Mouse (Mus musculus) forebrain, embryonic 16.5 days (tissue): ENCODE measurements around the gene Rpl19. TPM values are rescaled to one million over a fixed set of nuclear protein-coding genes. Genes with fewer than 3 reads are reported as not detected.
A peak's percentile ranks its signal among the peaks of the same experiment; 100 is the strongest.

Experiments used
- ATAC-seq: fragments of 200-750 bp; cut with Nextera tagmentation; 2 replicates; pipeline ENCODE4 v1.8.0; 2017; ENCODE audit warnings: mild to moderate bottlenecking, moderate library complexity
- H3K27ac ChIP-seq: fragments of 300-500 bp; sonication (generic); 2 replicates; pipeline ENCODE4 v1.5.1; 2014; ENCODE audit warnings: low read length, control low read depth
- H3K27me3 ChIP-seq: fragments of 300-500 bp; sonication (generic); replicated peaks from 2 replicates; pipeline ENCODE4 v1.6.1; 2014; ENCODE audit warnings: low read length; ENCODE audit not compliant: control insufficient read depth, insufficient read depth
- H3K36me3 ChIP-seq: fragments of 300-500 bp; sonication (generic); 2 replicates; pipeline ENCODE4 v1.6.1; 2014; ENCODE audit not compliant: control insufficient read depth, insufficient read depth
- H3K4me1 ChIP-seq: fragments of 300-500 bp; sonication (generic); replicated peaks from 2 replicates; pipeline ENCODE4 v1.6.1; 2014; ENCODE audit warnings: low read length; ENCODE audit not compliant: control insufficient read depth, insufficient read depth
- H3K4me2 ChIP-seq: fragments of 300-500 bp; sonication (generic); 2 replicates; pipeline ENCODE4 v1.6.1; 2014; ENCODE audit warnings: mild to moderate bottlenecking, low read length, control low read depth
- H3K4me3 ChIP-seq: fragments of 300-500 bp; sonication (generic); replicated peaks from 2 replicates; pipeline ENCODE4 v1.5.1; 2014; ENCODE audit warnings: mild to moderate bottlenecking, low read length, control low read depth
- H3K9ac ChIP-seq: fragments of 300-500 bp; sonication (generic); replicated peaks from 2 replicates; pipeline ENCODE4 v1.6.1; 2014; ENCODE audit warnings: low read depth, low read length, control low read depth
- H3K9me3 ChIP-seq: fragments of 300-500 bp; sonication (generic); 2 replicates; pipeline ENCODE4 v1.6.1; 2016; ENCODE audit warnings: low read length; ENCODE audit not compliant: control insufficient read depth
- WGBS: fragments of 180-500 bp; shearing (Covaris S2); extraction: QIAGEN DNeasy Blood & Tissue Kit; methylation state at CpG from one replicate; pipeline ENCODE4 v1.1.7; 2014; 5-methylcytosine and 5-hydroxymethylcytosine counted together
- polyA plus RNA-seq: library from polyadenylated mRNA; unstranded; fragments of >200 nt; fragmentation: Nextera tagmentation; extraction: Ambion mirVana; gene quantifications from 2 replicates; pipeline ENCODE4 v1.2.1, GENCODE M21; 2015

The Rpl19 gene
- polyA plus RNA-seq, 1 experiment from 2014 or later: 659 TPM

DNA sequence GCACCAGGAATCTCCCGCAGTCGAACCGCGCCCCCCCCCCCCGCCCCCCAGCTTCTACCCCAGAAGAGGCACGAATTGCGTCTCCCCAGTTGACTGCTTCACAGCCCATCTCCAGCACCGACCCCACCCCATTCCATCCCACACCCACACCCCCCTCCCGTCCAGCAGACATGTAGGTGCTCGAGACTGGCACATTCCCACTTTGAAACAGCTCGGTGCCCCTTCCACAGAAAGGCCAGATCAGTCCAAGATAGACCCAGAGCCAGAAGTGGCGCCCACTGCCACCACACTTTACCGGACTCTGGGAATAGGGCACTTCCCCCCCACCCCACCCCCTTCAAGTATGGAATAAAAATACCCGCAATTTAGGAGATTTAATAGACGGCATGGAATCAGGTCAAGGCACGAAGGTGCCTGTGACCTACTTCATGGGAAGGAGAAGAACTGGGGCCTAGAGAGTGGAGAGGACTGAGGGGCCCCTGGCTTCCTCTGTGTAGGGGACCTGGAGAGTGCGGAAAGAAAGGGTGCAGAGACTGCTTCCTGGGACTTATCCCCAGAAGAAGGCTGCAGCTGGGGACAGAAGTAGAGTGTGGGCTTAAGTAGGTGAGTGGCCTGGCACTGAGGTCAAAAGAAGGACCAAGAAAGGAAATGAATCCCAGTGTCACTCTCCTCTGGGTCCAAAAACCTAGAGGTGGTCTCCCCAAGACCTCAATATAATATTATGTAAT, 39.6 kb upstream of the Rpl19 start:
- peak overlapping the region; percentile 60 for H3K9ac ChIP-seq

DNA sequence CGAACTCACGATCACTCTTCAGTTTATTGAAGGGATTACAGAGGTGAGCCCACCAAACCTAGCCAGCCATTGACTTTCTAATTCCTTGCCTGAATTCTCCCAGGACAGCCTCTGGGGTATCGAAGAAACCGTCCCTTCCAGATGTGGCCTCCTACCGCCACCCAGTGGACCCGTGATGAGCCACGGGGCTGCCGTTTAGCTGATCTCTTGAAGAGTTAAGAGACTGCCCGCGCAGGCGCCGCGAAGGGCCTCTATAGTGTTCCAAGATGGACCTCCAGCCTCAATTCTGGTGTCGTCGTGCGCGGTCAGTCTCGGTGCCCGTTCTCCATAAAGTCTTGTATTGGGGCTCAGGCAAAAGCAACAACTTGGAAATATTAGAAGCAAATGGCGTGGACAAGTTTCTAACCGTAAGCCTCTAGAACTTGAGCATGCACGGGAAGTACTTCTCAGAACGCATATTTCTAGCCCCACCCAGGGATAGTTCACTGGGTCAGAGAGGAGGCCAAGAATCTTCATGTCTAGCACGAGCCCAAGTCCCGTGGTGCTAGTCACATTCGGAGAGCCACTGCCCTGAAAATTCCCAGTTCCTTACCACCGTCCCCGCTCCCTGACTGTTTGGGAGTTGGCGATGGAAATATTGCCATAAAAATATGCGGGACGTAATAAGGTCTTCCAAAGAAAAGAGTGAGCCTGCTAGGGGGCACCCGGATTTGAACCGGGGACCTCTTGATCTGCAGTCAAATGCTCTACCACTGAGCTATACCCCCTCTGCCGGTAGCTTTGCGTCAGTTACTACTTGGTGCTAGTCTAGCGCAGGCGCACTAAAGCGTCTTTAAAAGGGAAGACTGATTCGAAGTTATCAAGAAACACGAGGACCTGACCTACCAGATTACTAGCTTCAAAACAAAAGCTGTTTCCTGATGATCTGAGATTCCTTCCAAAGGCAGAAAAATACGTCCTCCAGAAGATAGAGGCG, 38.7 kb upstream of the Rpl19 start:
- peak; percentile 77 for ATAC-seq
- H3K36me3 ChIP-seq: no peaks in the 10 kb centered on the region
- H3K9me3 ChIP-seq: no peaks in the 10 kb centered on the region
- WGBS: under 1% methylated on average over 42 of the region's 42 CpGs
- peaks cover 20% of the 10 kb centered on the region for H3K27me3 ChIP-seq
- H3K4me1 ChIP-seq: peaks cover 22% of the 10 kb centered on the region
- H3K4me3 ChIP-seq: peak overlapping the region; percentile 100
- H3K4me2 ChIP-seq: peak overlapping the region; percentile 70
- H3K9ac ChIP-seq: peak overlapping the region; percentile 72
- peak overlapping the region; percentile 90 for H3K27ac ChIP-seq

More for the DNA sequence above, 39.6 kb upstream of the Rpl19 start:
- no peak for ATAC-seq
- Histone ChIP-seq H3K9me3 (no peaks in the 10 kb centered on the region), H3K27me3 (peaks cover 20% of the 10 kb centered on the region), H3K4me3 (peak overlapping the region; percentile 100), H3K4me1 (peaks cover 22% of the 10 kb centered on the region), H3K4me2 (peak overlapping the region; percentile 76), H3K36me3 (no peaks in the 10 kb centered on the region), H3K27ac (no peak overlapping the region)
- WGBS: 23% methylated on average over 17 of the region's 17 CpGs

DNA sequence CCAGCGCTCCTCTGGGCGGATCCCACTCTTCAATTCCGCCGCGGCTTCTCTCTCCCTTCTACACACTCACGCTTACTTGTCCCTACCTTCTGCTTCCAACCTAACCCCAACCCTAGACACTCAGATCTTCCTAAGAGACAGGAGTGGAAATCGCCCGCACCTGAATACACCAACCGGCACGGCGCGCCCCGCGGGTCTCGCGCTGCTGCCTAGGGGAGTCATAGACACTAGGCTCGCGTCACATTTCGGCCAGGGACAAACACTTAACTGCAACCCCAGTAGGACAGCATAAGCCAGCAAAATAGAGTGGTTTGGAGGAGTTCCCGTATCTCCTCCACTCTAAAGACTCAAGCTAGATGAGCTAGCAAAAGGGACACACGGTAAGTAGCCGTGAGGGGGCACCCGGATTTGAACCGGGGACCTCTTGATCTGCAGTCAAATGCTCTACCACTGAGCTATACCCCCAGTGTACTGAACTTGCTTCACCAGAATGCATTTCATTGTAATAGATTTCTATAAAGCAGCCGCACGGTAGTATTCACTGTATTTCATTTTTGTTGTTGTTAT, 37.9 kb upstream of the Rpl19 start:
- H3K4me1 ChIP-seq: peaks cover 22% of the 10 kb centered on the region
- H3K36me3 ChIP-seq: no peaks in the 10 kb centered on the region
- H3K27me3 ChIP-seq: peaks cover 20% of the 10 kb centered on the region
- H3K9me3 ChIP-seq: no peaks in the 10 kb centered on the region
- peak; percentile 90 for ATAC-seq
- peak overlapping the region; percentile 70 for H3K4me2 ChIP-seq
- H3K4me3 ChIP-seq: peak overlapping the region; percentile 100
- peak overlapping the region; percentile 72 for H3K9ac ChIP-seq
- under 1% methylated on average over 26 of the region's 26 CpGs for WGBS
- H3K27ac ChIP-seq: peak overlapping the region; percentile 90

DNA sequence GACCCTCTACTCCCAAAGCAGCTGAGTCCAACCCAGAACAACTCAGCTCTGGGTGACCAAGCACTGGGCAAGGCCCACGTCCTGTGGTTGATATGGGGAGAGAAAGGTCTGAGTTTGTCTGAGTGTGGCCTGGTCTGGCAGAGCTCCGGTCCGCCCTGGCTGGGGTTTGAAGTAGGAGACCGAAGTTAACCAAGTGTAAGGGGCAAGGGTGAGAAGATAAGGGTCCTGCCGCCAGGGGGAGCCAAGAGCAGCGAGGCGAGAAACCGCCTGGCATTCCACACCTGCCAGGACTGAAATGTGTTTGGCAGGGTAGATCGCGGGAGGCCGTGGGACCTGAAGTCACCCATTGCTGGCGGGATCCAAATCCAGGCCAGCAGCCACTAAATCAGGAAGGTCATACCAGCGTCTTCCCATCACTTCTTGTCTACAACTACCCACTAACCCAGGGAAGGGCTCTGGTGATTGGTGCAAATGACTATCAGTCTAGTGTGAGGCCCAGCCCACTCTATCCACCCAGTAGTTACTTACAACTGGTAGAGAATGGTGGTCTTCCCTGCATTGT, 31.9 kb upstream of the Rpl19 start:
- Histone ChIP-seq H3K36me3 (no peaks in the 10 kb centered on the region), H3K27ac (no peak overlapping the region), H3K4me1 (peaks cover 21% of the 10 kb centered on the region), H3K4me2 (peak overlapping the region; percentile 80), H3K9me3 (no peaks in the 10 kb centered on the region), H3K4me3 (peak overlapping the region; percentile 46), H3K27me3 (no peaks in the 10 kb centered on the region), H3K9ac (peak overlapping the region; percentile 52)
- peak; percentile 64 for ATAC-seq
- 7% methylated on average over 13 of the region's 13 CpGs for WGBS

DNA sequence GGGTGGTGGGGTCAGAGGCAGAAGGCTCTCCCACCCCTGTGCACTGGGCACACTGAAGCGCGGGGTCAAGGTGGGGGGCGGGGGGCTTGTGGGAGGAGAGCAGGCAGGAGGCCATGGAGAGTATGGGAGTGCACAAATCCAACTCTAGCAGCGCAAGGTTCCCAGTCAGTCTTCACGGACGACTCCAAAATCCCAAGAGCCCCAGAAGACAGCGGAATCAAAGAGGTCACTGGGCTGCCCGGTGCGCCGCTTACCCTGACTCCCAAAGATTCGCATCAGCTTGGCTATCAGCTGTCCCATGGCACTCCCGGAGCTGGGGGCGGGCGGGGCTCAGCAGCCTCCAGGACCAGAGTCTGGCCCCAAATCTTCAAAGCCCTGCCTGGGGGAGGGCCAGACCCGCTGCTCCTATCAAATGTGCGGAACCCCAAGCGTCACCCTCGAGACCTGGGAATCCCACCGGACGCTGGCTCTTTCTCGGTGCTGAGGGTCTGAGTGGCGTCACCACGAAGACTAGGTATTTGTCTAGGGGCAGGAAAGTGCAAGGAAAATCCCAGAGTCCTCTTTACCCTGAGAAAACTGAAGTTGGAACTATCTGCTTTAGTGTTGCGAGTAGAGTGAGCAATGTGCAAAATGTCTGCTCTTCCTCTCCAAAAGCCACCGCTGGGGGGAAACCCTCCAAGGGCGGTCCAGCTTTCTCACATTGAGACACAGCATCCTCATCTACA, 30.8 kb upstream of the Rpl19 start, which contains the start of gene Arl5c:
Gene Arl5c, minus strand, starts transcription at position 618 of the 725 bp plus-strand sequence.
- WGBS: 1% methylated on average over 25 of the region's 26 CpGs
- Histone ChIP-seq H3K36me3 (no peaks in the 10 kb centered on the region), H3K4me2 (peak within 1 kb of the TSS; percentile 80), H3K9me3 (no peaks in the 10 kb centered on the region), H3K27me3 (peaks cover 4% of the 10 kb centered on the region; the same call in 1 of the 2 replicates), H3K9ac (peak within 1 kb of the TSS; percentile 52), H3K4me3 (peak within 1 kb of the TSS; percentile 46), H3K27ac (no peak within 1 kb of the TSS), H3K4me1 (peaks cover 14% of the 10 kb centered on the region)
- ATAC-seq: 0 out of 2 replicates have a peak, but pooled peaks have one; percentile 9

DNA sequence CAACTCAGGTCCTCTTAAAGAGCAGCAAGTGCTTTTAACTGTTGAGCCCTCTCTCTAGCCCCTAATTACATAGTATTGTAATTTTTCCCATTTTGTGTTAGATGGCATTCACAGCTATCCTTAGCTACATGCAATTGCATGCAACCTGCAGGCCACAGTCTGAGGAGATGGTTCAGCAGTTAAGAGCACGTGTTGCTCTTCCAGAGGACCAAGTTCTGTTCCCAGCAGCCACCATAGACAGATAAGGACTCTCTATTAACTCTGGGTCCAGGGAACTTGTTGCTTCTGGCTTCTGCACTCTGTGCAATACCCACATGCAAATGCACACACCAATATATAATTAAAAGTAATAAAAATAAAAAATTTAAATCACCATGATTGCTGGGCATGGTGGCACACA, 29.8 kb upstream of the Rpl19 start:
- WGBS: 54% methylated on average over 1 of the region's 1 CpGs
- Histone ChIP-seq H3K9me3 (no peaks in the 10 kb centered on the region), H3K27ac (no peak overlapping the region), H3K4me2 (no peak overlapping the region), H3K27me3 (peaks cover 4% of the 10 kb centered on the region; the same call in 1 of the 2 replicates), H3K4me3 (no peak overlapping the region), H3K36me3 (no peaks in the 10 kb centered on the region), H3K9ac (no peak overlapping the region), H3K4me1 (peaks cover 14% of the 10 kb centered on the region)
- no peak for ATAC-seq

DNA sequence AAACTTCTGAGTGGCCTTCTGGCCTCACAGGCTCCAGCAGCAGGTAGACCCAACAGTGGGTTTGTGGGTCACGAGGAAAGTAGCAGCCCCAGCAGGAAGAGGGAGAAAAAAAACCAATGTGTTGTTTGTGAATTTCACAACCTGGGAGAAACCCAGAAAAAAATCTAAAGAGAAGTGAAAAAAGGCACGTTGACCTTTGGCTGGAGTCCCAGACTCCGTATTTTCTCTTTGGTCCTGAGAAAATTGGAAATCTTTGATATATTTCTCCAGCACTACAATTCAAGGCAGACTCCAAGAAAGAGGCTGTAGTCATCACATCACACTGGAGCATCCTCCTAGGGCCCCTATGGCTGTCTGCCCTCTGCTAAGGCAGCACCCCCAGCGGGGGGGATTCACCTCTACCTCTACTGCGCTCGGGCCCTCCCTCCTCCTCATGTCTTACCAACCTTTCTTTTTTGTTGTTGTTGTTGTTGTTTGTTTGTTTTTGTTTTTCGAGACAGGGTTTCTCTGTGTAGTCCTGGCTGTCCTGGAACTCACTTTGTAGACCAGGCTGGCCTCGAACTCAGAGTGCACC, 29.0 kb upstream of the Rpl19 start:
- WGBS: 79% methylated on average over 8 of the region's 8 CpGs
- Histone ChIP-seq H3K4me2 (no peak overlapping the region), H3K4me3 (no peak overlapping the region), H3K4me1 (peaks cover 16% of the 10 kb centered on the region), H3K36me3 (no peaks in the 10 kb centered on the region), H3K27ac (no peak overlapping the region), H3K9ac (no peak overlapping the region), H3K27me3 (peaks cover 4% of the 10 kb centered on the region; the same call in 1 of the 2 replicates), H3K9me3 (no peaks in the 10 kb centered on the region)
- no peak for ATAC-seq

DNA sequence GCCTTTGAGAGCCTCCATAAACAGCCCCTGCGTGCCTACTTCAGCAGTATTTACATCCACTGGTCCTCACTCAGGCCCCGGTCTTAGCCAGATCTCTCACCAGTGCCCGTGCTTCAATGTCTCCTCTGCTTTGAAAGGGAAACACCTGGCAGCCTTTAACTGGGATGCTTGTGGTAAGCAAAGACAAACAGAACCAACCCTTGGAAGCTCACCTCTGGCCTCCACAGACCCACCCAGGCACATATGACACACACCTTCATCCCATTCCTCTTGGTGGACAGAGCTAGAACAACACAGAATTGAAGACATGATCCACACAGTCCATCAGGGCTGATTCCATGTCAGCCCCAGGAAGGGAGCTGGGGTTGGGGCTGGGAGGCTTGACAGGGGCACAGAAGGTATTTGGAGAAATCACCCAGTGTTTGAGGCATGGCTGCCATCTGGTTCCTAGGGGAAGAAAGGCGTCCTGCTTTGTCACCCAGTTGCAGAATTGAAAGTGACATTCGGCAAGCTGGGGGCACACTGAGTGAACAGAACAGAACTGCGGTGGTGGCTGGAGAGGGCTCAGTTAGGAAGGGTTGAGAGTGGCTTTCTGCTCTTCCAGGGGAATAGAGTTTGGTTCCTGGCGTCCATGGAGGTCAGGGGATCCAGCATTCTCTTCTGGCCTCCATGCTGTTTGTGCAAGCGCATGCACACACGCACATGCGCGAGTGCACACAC, 28.3 kb upstream of the Rpl19 start:
- H3K27me3 ChIP-seq: peaks cover 4% of the 10 kb centered on the region; the same call in 1 of the 2 replicates
- H3K4me3 ChIP-seq: no peak overlapping the region
- H3K36me3 ChIP-seq: no peaks in the 10 kb centered on the region
- no peak overlapping the region for H3K9ac ChIP-seq
- no peak overlapping the region for H3K27ac ChIP-seq
- ATAC-seq: no peak
- no peaks in the 10 kb centered on the region for H3K9me3 ChIP-seq
- peaks cover 23% of the 10 kb centered on the region for H3K4me1 ChIP-seq
- 83% methylated on average over 11 of the region's 11 CpGs for WGBS
- H3K4me2 ChIP-seq: no peak overlapping the region
